Mouse (Mus musculus) lung, adult 18-20 months (tissue): ENCODE results near the gene Rps2.

Source experiments
- DNase-seq, 2 experiments: peaks; one replicate each; pipeline ENCODE4 v3.0.0; 2022; ENCODE audit warnings: mixed read lengths in 2 of 2

Gene Rps2

GRCm38 (mm10) chr17:24733434-24734050 is 15.6 kb downstream of the Rps2 start:
- DNase-seq: peak; percentile 30 to 33

GRCm38 (mm10) chr17:24734513-24734912 is 16.6 kb downstream of the Rps2 start:
- no peak for DNase-seq

GRCm38 (mm10) chr17:24735446-24735845 is 17.5 kb downstream of the Rps2 start:
- no peak for DNase-seq

GRCm38 (mm10) chr17:24736330-24737051 is 18.6 kb downstream of the Rps2 start, which contains the start of gene Msrb1:
Gene Msrb1 (plus strand): TSS chr17:24736642.
- peak; percentile 99 to 100 for DNase-seq

- no peak for DNase-seq
Measured at GRCm38 (mm10) chr17:24737135-24737810, 19.4 kb downstream of the Rps2 start.

- peak in 1 of 2 experiments; percentile 45 for DNase-seq
Measured at GRCm38 (mm10) chr17:24738238-24738637, 20.3 kb downstream of the Rps2 start.

- no peak for DNase-seq
Measured at GRCm38 (mm10) chr17:24739926-24740325, 22.0 kb downstream of the Rps2 start.

- DNase-seq: peak; percentile 44 to 52
Measured at GRCm38 (mm10) chr17:24742307-24742706, 24.4 kb downstream of the Rps2 start.

- DNase-seq: no peak
Measured at GRCm38 (mm10) chr17:24743896-24744295, 26.0 kb downstream of the Rps2 start.

GRCm38 (mm10) chr17:24744381-24744780 is 26.5 kb downstream of the Rps2 start:
- DNase-seq: no peak

- peak; percentile 79 to 83 for DNase-seq
Measured at GRCm38 (mm10) chr17:24745526-24746497, 27.9 kb downstream of the Rps2 start.

GRCm38 (mm10) chr17:24746986-24747385 is 29.1 kb downstream of the Rps2 start:
- DNase-seq: no peak

- no peak for DNase-seq
Measured at GRCm38 (mm10) chr17:24751528-24751927, 33.6 kb downstream of the Rps2 start.

GRCm38 (mm10) chr17:24752415-24753394 is 34.8 kb downstream of the Rps2 start, which contains the start of gene Hs3st6:
Gene Hs3st6 (plus strand): TSS chr17:24752988.
- DNase-seq: peak; percentile 20 to 28

GRCm38 (mm10) chr17:24757394-24757793 is 39.5 kb downstream of the Rps2 start:
- DNase-seq: no peak

- no peak for DNase-seq
Measured at GRCm38 (mm10) chr17:24761121-24761520, 43.2 kb downstream of the Rps2 start.

GRCm38 (mm10) chr17:24765016-24765905 is 47.3 kb downstream of the Rps2 start:
- DNase-seq: peak in 1 of 2 experiments; percentile 1

- DNase-seq: peak in 1 of 2 experiments; percentile 3
Measured at GRCm38 (mm10) chr17:24766266-24766875, 48.5 kb downstream of the Rps2 start.

GRCm38 (mm10) chr17:24769146-24769545 is 51.2 kb downstream of the Rps2 start:
- peak; percentile 34 to 40 for DNase-seq
